Mouse (Mus musculus) embryonic facial prominence, embryonic 14.5 days (tissue): ENCODE results near the gene Abcf2. TPM values are rescaled to one million over a fixed set of nuclear protein-coding genes. Genes with fewer than 3 reads are reported as not detected.

Experiments
- ATAC-seq: fragments of 200-750 bp; cut with Nextera tagmentation; 2 replicates; pipeline ENCODE4 v1.8.0; 2017; ENCODE audit warnings: low read depth, moderate number of reproducible peaks, moderate TSS enrichment
- DNase-seq: peaks from one replicate; pipeline ENCODE4 v3.0.0-alpha.2; 2015; ENCODE audit warnings: low spot score
- H3K27ac ChIP-seq: fragments of 300-500 bp; sonication (generic); replicated peaks from 2 replicates; pipeline ENCODE4 v1.5.1; 2014; ENCODE audit warnings: low read depth, mild to moderate bottlenecking, low read length, moderate library complexity
- H3K27me3 ChIP-seq: fragments of 300-500 bp; sonication (generic); replicated peaks from 2 replicates; pipeline ENCODE4 v1.6.1; 2014; ENCODE audit warnings: low read length; ENCODE audit not compliant: control insufficient read depth, insufficient read depth
- H3K36me3 ChIP-seq: fragments of 300-500 bp; sonication (generic); 2 replicates; pipeline ENCODE4 v1.6.1; 2014; ENCODE audit warnings: low read length, mixed read lengths; ENCODE audit not compliant: control insufficient read depth, insufficient read depth
- H3K4me1 ChIP-seq: fragments of 300-500 bp; sonication (generic); 2 replicates; pipeline ENCODE4 v1.6.1; 2014; ENCODE audit warnings: antibody characterized with exemption, low read length; ENCODE audit not compliant: control insufficient read depth, insufficient read depth
- H3K4me2 ChIP-seq: fragments of 300-500 bp; sonication (generic); 2 replicates; pipeline ENCODE4 v1.6.1; 2014; ENCODE audit warnings: low read depth, mild to moderate bottlenecking, low read length, moderate library complexity, mixed read lengths
- H3K4me3 ChIP-seq: fragments of 300-500 bp; sonication (generic); 2 replicates; pipeline ENCODE4 v1.5.1; 2014; ENCODE audit warnings: low read depth, mild to moderate bottlenecking, low read length
- H3K9ac ChIP-seq: fragments of 300-500 bp; sonication (generic); 2 replicates; pipeline ENCODE4 v1.6.1; 2014; ENCODE audit warnings: low read depth, mild to moderate bottlenecking, low read length, moderate library complexity, mixed read lengths
- H3K9me3 ChIP-seq: fragments of 300-500 bp; sonication (generic); 2 replicates; pipeline ENCODE4 v1.6.1; 2016; ENCODE audit warnings: low read length; ENCODE audit not compliant: control insufficient read depth
- WGBS: fragments of 180-500 bp; shearing (Covaris S2); extraction: QIAGEN DNeasy Blood & Tissue Kit; methylation state at CpG from one replicate; pipeline ENCODE4 v1.1.7; 2014; 5-methylcytosine and 5-hydroxymethylcytosine counted together
- microRNA counts: library from miRNA; unstranded; fragments of <30 nt; microRNA quantifications from one replicate; lab custom pipeline; 2017
- microRNA-seq: library from miRNA; unstranded; fragments of <30 nt; microRNA quantifications from one replicate; pipeline ENCODE4, GENCODE M21; 2016; ENCODE audit warnings: borderline number of aligned reads
- polyA plus RNA-seq: library from polyadenylated mRNA; unstranded; fragments of >200 nt; fragmentation: Nextera tagmentation; extraction: Ambion mirVana; gene quantifications from 2 replicates; pipeline ENCODE4 v1.2.1, GENCODE M21; 2014

The Abcf2 gene
- polyA plus RNA-seq, 1 experiment from 2014 or later, result 83.7 TPM

- ATAC-seq (no peak), DNase-seq (no peak)
- H3K4me3 ChIP-seq, result no peak overlapping the region
- H3K9ac ChIP-seq, result no peak overlapping the region
- H3K4me2 ChIP-seq, result no peak overlapping the region
- no peak overlapping the region for H3K27ac ChIP-seq
- peaks cover 60% of the 10 kb centered on the region for H3K27me3 ChIP-seq
- 61% methylated on average over 8 of the region's 8 CpGs for WGBS
- peaks cover 4% of the 10 kb centered on the region for H3K4me1 ChIP-seq
- H3K9me3 ChIP-seq, result no peaks in the 10 kb centered on the region
- H3K36me3 ChIP-seq, result no peaks in the 10 kb centered on the region
These were observed 55.9 kb downstream of the Abcf2 start for GRCm38 (mm10) chr5:24521366-24521765.

MicroRNAs within 50 kb of the gene (microRNA counts, 519-probe panel; counts per million panel counts)
- microRNA mmu-miR-671-3p (lab: Ali Mortazavi, UCI) (2,029 counts per million, percentile 19 among the panel's probes with 10 or more counts), microRNA mmu-miR-671-5p (lab: Ali Mortazavi, UCI) (19.3 counts per million)

Small RNA genes lying within 50 kb of the gene (microRNA-seq; reads per million reads assigned to microRNA genes)
- 661 reads per million, percentile 71 among the genes with 10 or more reads in this experiment for gene Mir671

Other genes with a start within 250 kb of the Abcf2 start
- gene Kcnh2, start 225.9 kb downstream of the Abcf2 start, polyA plus RNA-seq, result 6.7 and 7.6 TPM in 2 replicates
- 7.8 and 7.9 TPM in 2 replicates for gene Nos3, start 212.7 kb downstream of the Abcf2 start, polyA plus RNA-seq
- gene Atg9b, start 185.3 kb downstream of the Abcf2 start, polyA plus RNA-seq, result 0.75 and 0.81 TPM in 2 replicates
- 35.6 and 42.0 TPM in 2 replicates for gene Abcb8, start 183.8 kb downstream of the Abcf2 start, polyA plus RNA-seq
- 1.7 and 2.1 TPM in 2 replicates for gene Asic3, start 164.1 kb downstream of the Abcf2 start, polyA plus RNA-seq
- gene Cdk5, start 153.9 kb downstream of the Abcf2 start, polyA plus RNA-seq, result 48.2 and 55.0 TPM in 2 replicates
- gene Slc4a2, start 153.6 kb downstream of the Abcf2 start, polyA plus RNA-seq, result 26.0 and 31.0 TPM in 2 replicates
- 111 and 119 TPM in 2 replicates for gene Fastk, start 132.2 kb downstream of the Abcf2 start, polyA plus RNA-seq
- 16.5 and 21.3 TPM in 2 replicates for gene Tmub1, start 129.6 kb downstream of the Abcf2 start, polyA plus RNA-seq
- gene Agap3, start 125.3 kb downstream of the Abcf2 start, polyA plus RNA-seq, result 31.5 and 33.9 TPM in 2 replicates
- 0.04 and 0.05 TPM in 2 replicates for gene Gbx1, start 50.3 kb downstream of the Abcf2 start, polyA plus RNA-seq
- 1.2 and 1.8 TPM in 2 replicates for gene Asb10, start 36.5 kb downstream of the Abcf2 start, polyA plus RNA-seq
- gene 4931409K22Rik, start 20.7 kb downstream of the Abcf2 start, polyA plus RNA-seq, result not detected in 2 replicates
- gene Chpf2, start 9.3 kb upstream of the Abcf2 start, polyA plus RNA-seq, result 21.2 and 23.4 TPM in 2 replicates
- gene Smarcd3, start 46.9 kb upstream of the Abcf2 start, polyA plus RNA-seq, result 48.9 and 54.7 TPM in 2 replicates
- gene Nub1, start 108.1 kb upstream of the Abcf2 start, polyA plus RNA-seq, result 34.8 and 38.1 TPM in 2 replicates
- 21.8 and 31.1 TPM in 2 replicates for gene Wdr86, start 153.3 kb upstream of the Abcf2 start, polyA plus RNA-seq
- 4.1 TPM in 1 of 2 replicates, not detected in the other for gene Crygn, start 180.5 kb upstream of the Abcf2 start, polyA plus RNA-seq